Mouse (Mus musculus) left cerebral cortex, adult 9 months (tissue): ENCODE data around the gene Wdr70.
"Not testable (repeated sequence)": the region's sequence is repeated elsewhere in the genome, so short reads cannot be mapped to it uniquely, and the experiment has no call there.

Source experiments
- DNase-seq, 2 experiments: peaks; one replicate each; pipeline ENCODE4 v3.0.0; 2022; ENCODE audit warnings: low spot score in 2 of 2

The Wdr70 gene

GRCm38 (mm10) chr15:8098774-8099749 is at the start of gene Wdr70:
Gene Wdr70 (minus strand): TSS chr15:8099209.
- peak; percentile 79 to 97 for DNase-seq

- DNase-seq: no peak
These were observed 36.6 kb upstream of the Wdr70 start for GRCm38 (mm10) chr15:8135606-8136005.

- no peak for DNase-seq
These were observed 32.8 kb upstream of the Wdr70 start for GRCm38 (mm10) chr15:8131761-8132160.

- DNase-seq: no peak
These were observed 32.3 kb upstream of the Wdr70 start for GRCm38 (mm10) chr15:8131268-8131667.

- no peak for DNase-seq
These were observed 30.3 kb upstream of the Wdr70 start for GRCm38 (mm10) chr15:8129281-8129680.

- no peak for DNase-seq
These were observed 10.8 kb upstream of the Wdr70 start for GRCm38 (mm10) chr15:8109782-8110181.

GRCm38 (mm10) chr15:8108966-8109743 is 10.1 kb upstream of the Wdr70 start, which contains the start of gene Nup155:
Gene Nup155 (plus strand): TSS chr15:8109273.
- DNase-seq: peak; percentile 83 to 93

GRCm38 (mm10) chr15:8108360-8108965 is 9.5 kb upstream of the Wdr70 start:
- no peak for DNase-seq

- not testable (repeated sequence) for DNase-seq
These were observed 3.0 kb upstream of the Wdr70 start for GRCm38 (mm10) chr15:8101975-8102542.

GRCm38 (mm10) chr15:8097853-8098252 is 1.2 kb downstream of the Wdr70 start:
- peak in 1 of 2 experiments; percentile 43 for DNase-seq

GRCm38 (mm10) chr15:8092668-8093067 is 6.3 kb downstream of the Wdr70 start:
- DNase-seq: not testable (repeated sequence)

GRCm38 (mm10) chr15:8090685-8091084 is 8.3 kb downstream of the Wdr70 start:
- no peak for DNase-seq

- DNase-seq: no peak
These were observed 10.3 kb downstream of the Wdr70 start for GRCm38 (mm10) chr15:8088715-8089114.

- DNase-seq: no peak
These were observed 11.7 kb downstream of the Wdr70 start for GRCm38 (mm10) chr15:8087293-8087692.

GRCm38 (mm10) chr15:8082139-8082538 is 16.9 kb downstream of the Wdr70 start:
- no peak for DNase-seq

GRCm38 (mm10) chr15:8073159-8073558 is 25.9 kb downstream of the Wdr70 start:
- not testable (repeated sequence) for DNase-seq

- no peak for DNase-seq
These were observed 33.8 kb downstream of the Wdr70 start for GRCm38 (mm10) chr15:8065221-8065620.

GRCm38 (mm10) chr15:8051177-8051576 is 47.8 kb downstream of the Wdr70 start:
- DNase-seq: no peak

GRCm38 (mm10) chr15:8039834-8040233 is 59.2 kb downstream of the Wdr70 start:
- DNase-seq: no peak

GRCm38 (mm10) chr15:8038457-8038856 is 60.6 kb downstream of the Wdr70 start:
- DNase-seq: no peak

GRCm38 (mm10) chr15:8037825-8038224 is 61.2 kb downstream of the Wdr70 start:
- DNase-seq: no peak

GRCm38 (mm10) chr15:8031211-8031610 is 67.8 kb downstream of the Wdr70 start:
- no peak for DNase-seq
